Mouse (Mus musculus) stomach, postnatal 0 days (tissue): ENCODE data around the gene Dlgap1. TPM values are rescaled to one million over a fixed set of nuclear protein-coding genes. Genes with fewer than 3 reads are reported as not detected.

Experiments
- ATAC-seq: fragments of 200-750 bp; cut with Nextera tagmentation; 2 replicates; pipeline ENCODE4 v1.8.0; 2017; ENCODE audit not compliant: low FRiP score, low TSS enrichment
- DNase-seq: peaks from one replicate; pipeline ENCODE4 v3.0.0-alpha.2; 2016; ENCODE audit warnings: low spot score
- H3K27ac ChIP-seq: fragments of 300-500 bp; sonication (generic); replicated peaks from 2 replicates; pipeline ENCODE4 v1.5.1; 2014; ENCODE audit warnings: mild to moderate bottlenecking, control low read depth
- H3K27me3 ChIP-seq: fragments of 300-500 bp; sonication (generic); 2 replicates; pipeline ENCODE4 v1.6.1; 2014; ENCODE audit warnings: low read length; ENCODE audit not compliant: control insufficient read depth, insufficient read depth
- H3K36me3 ChIP-seq: fragments of 300-500 bp; sonication (generic); 2 replicates; pipeline ENCODE4 v1.6.1; 2014; ENCODE audit warnings: low read length, mixed read lengths; ENCODE audit not compliant: control insufficient read depth, insufficient read depth
- H3K4me1 ChIP-seq: fragments of 300-500 bp; sonication (generic); replicated peaks from 2 replicates; pipeline ENCODE4 v1.6.1; 2014; ENCODE audit warnings: antibody characterized with exemption; ENCODE audit not compliant: control insufficient read depth, insufficient read depth
- H3K4me2 ChIP-seq: fragments of 300-500 bp; sonication (generic); replicated peaks from 2 replicates; pipeline ENCODE4 v1.6.1; 2014; ENCODE audit warnings: low read depth, mild to moderate bottlenecking, control low read depth, moderate library complexity
- H3K4me3 ChIP-seq: fragments of 300-500 bp; sonication (generic); 2 replicates; pipeline ENCODE4 v1.5.1; 2014; ENCODE audit warnings: low read depth, low read length, control low read depth
- H3K9ac ChIP-seq: fragments of 300-500 bp; sonication (generic); 2 replicates; pipeline ENCODE4 v1.6.1; 2014; ENCODE audit warnings: mild to moderate bottlenecking, low read length, control low read depth, mixed read lengths
- H3K9me3 ChIP-seq: fragments of 300-500 bp; sonication (generic); 2 replicates; pipeline ENCODE4 v1.6.1; 2016; ENCODE audit warnings: low read length; ENCODE audit not compliant: control insufficient read depth
- CTCF ChIP-seq: IDR thresholded peaks from 2 replicates; pipeline ENCODE4 v1.5.1; 2016; ENCODE audit warnings: antibody characterized with exemption, low read depth, mild to moderate bottlenecking, moderate library complexity
- EP300 ChIP-seq: optimal IDR thresholded peaks from 2 replicates; pipeline ENCODE3; 2016; ENCODE audit warnings: antibody characterized with exemption
- WGBS: fragments of 180-500 bp; shearing (Covaris S2); extraction: QIAGEN DNeasy Blood & Tissue Kit; methylation state at CpG from one replicate; pipeline ENCODE4 v1.1.7; 2014; 5-methylcytosine and 5-hydroxymethylcytosine counted together
- polyA plus RNA-seq: library from polyadenylated mRNA; unstranded; fragments of >200 nt; fragmentation: Nextera tagmentation; extraction: Ambion mirVana; gene quantifications from 2 replicates; pipeline ENCODE4 v1.2.1, GENCODE M21; 2015

The Dlgap1 gene
- polyA plus RNA-seq, 1 experiment from 2014 or later: 1.6 TPM

- H3K4me3 ChIP-seq: no peak overlapping the region
- no peaks in the 10 kb centered on the region for H3K36me3 ChIP-seq
- H3K9me3 ChIP-seq: no peaks in the 10 kb centered on the region
- H3K27me3 ChIP-seq: no peaks in the 10 kb centered on the region
- 72% methylated on average over 5 of the region's 5 CpGs for WGBS
- ATAC-seq: no peak
- DNase-seq: no peak
- H3K9ac ChIP-seq: no peak overlapping the region
- no peak overlapping the region for H3K27ac ChIP-seq
- H3K4me2 ChIP-seq: no peak overlapping the region
- H3K4me1 ChIP-seq: no peaks in the 10 kb centered on the region
- TF ChIP-seq EP300: no peak
- TF ChIP-seq CTCF: no peak
Measured at GRCm38 (mm10) chr17:70432834-70433233, 464.0 kb downstream of the Dlgap1 start.

GRCm38 (mm10) chr17:70434549-70434948 lies 465.7 kb downstream of the Dlgap1 start:
- Histone ChIP-seq H3K27ac (no peak overlapping the region), H3K36me3 (no peaks in the 10 kb centered on the region), H3K9ac (no peak overlapping the region), H3K9me3 (no peaks in the 10 kb centered on the region), H3K27me3 (no peaks in the 10 kb centered on the region), H3K4me2 (no peak overlapping the region), H3K4me3 (no peak overlapping the region), H3K4me1 (no peaks in the 10 kb centered on the region)
- TF ChIP-seq EP300 (no peak), CTCF (no peak)
- no peak for DNase-seq
- 88% methylated on average over 6 of the region's 6 CpGs for WGBS
- ATAC-seq: no peak

DNA sequence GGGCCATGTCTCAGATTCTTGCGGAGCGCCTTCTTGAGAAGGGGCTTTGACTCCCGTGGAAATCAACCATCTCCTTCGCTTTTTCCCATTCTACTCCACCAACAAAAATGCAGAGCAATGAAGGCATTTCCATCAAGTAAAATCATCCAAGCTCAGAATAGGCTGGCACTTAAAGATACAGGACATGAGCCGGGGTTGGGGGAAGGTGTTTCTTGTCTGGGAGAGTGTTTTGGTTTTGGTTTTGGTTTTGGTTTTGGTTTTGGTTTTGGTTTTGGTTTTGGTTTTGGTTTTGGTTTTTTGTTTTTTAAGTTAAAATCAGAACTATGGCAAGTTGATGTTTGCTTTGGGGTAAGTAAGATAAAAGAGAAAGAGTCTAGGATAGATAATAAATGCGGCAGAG lies 466.7 kb downstream of the Dlgap1 start:
- Histone ChIP-seq H3K27me3 (no peaks in the 10 kb centered on the region), H3K9ac (no peak overlapping the region), H3K4me1 (no peaks in the 10 kb centered on the region), H3K9me3 (no peaks in the 10 kb centered on the region), H3K4me3 (no peak overlapping the region), H3K4me2 (no peak overlapping the region), H3K27ac (no peak overlapping the region), H3K36me3 (no peaks in the 10 kb centered on the region)
- 85% methylated on average over 6 of the region's 6 CpGs for WGBS
- DNase-seq: no peak
- TF ChIP-seq CTCF (no peak), EP300 (no peak)
- ATAC-seq: no peak

GRCm38 (mm10) chr17:70437229-70437628 lies 468.4 kb downstream of the Dlgap1 start:
- Histone ChIP-seq H3K4me3 (no peak overlapping the region), H3K36me3 (no peaks in the 10 kb centered on the region), H3K9ac (no peak overlapping the region), H3K27me3 (no peaks in the 10 kb centered on the region), H3K9me3 (no peaks in the 10 kb centered on the region), H3K4me2 (no peak overlapping the region), H3K27ac (no peak overlapping the region), H3K4me1 (no peaks in the 10 kb centered on the region)
- no peak for TF ChIP-seq EP300
- TF ChIP-seq CTCF: no peak
- DNase-seq (no peak), ATAC-seq (no peak)
- WGBS: 74% methylated on average over 5 of the region's 5 CpGs

- H3K9me3 ChIP-seq: no peaks in the 10 kb centered on the region
- H3K4me3 ChIP-seq: no peak overlapping the region
- no peaks in the 10 kb centered on the region for H3K4me1 ChIP-seq
- no peak for ATAC-seq
- 81% methylated on average over 14 of the region's 14 CpGs for WGBS
- H3K27ac ChIP-seq: no peak overlapping the region
- H3K36me3 ChIP-seq: no peaks in the 10 kb centered on the region
- no peak overlapping the region for H3K4me2 ChIP-seq
- no peak for TF ChIP-seq CTCF
- TF ChIP-seq EP300: no peak
- no peak for DNase-seq
- H3K27me3 ChIP-seq: no peaks in the 10 kb centered on the region
- H3K9ac ChIP-seq: no peak overlapping the region
Measured at GRCm38 (mm10) chr17:70442976-70443375, 474.1 kb downstream of the Dlgap1 start.

DNA sequence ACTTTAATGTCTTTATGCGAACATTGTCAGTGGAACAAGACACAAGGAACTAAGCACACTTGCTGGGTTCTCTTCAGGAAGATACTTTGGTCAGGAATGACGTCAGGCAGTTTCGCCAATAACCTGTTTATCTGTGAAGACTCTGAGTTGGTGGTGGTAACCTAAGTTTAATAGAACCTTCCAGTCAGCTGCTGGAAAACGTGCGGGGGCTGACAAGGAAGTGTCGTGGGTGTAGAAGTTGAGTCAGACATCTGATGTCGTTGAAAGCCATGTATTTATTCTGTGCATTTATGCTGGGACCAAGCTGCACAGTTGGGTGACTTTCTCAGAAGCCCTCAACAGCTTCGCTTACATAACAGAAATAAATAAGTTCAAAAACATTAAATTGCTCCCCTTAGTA lies 477.6 kb downstream of the Dlgap1 start:
- no peaks in the 10 kb centered on the region for H3K4me1 ChIP-seq

More for the DNA sequence above, 477.6 kb downstream of the Dlgap1 start:
- Histone ChIP-seq H3K9me3 (no peaks in the 10 kb centered on the region), H3K4me3 (no peak overlapping the region), H3K36me3 (no peaks in the 10 kb centered on the region), H3K9ac (no peak overlapping the region), H3K27me3 (no peaks in the 10 kb centered on the region), H3K27ac (no peak overlapping the region), H3K4me2 (no peak overlapping the region)
- 65% methylated on average over 8 of the region's 8 CpGs for WGBS
- ATAC-seq (no peak), DNase-seq (no peak)
- TF ChIP-seq CTCF (no peak), EP300 (no peak)
